Mouse (Mus musculus): ENCODE results near the gene Vps53. TPM values are rescaled to one million over a fixed set of nuclear protein-coding genes. Genes with fewer than 3 reads are reported as not detected.
A peak's percentile ranks its signal among the peaks of the same experiment; 100 is the strongest.

Gene Vps53
- polyA plus RNA-seq, 1 experiment from 2014 or later: 28.5 TPM

DNA sequence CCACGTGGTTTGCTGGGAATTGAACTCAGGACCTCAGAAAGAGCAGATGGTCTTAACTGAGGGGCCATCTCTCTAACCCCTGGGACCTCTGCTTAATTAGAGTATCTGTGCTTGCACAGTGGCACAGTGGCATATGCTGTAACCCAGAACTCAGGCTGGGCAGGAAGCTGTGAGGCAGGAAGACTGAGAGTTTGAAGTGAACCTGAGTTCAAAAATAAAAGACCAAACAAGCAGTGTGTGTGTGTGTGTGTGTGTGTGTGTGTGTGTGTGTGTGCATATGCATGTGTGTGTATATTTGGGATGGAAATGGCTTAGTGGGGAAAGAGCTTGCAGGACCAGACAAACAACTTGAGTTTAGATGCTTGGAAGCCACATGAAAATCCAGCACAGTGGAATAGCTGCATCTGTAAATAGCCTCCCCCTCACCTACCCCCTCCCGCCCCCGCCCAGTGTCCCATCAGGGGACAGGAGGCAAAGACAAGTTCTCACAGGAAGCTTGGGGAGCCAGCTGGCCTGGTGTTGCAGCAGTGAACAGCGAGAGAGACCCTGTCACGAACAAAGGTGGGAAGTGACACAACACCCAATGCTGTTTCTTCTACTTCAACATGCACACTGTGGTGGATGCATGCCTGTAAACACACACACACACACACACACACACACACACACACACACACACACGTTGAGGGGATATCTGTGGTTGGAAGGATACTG, 141.7 kb downstream of the Vps53 start:
- TF ChIP-seq EP300 (IDR thresholded peaks at IDR 0.05): no peak
- no peak for TF ChIP-seq CTCF (IDR thresholded peaks at IDR 0.05)
- H3K36me3 ChIP-seq (ENCODE audit: insufficient read depth, low read length): no peaks in the 10 kb centered on the region
- H3K4me2 ChIP-seq (replicated peaks; ENCODE audit: low read depth, low read length): no peak overlapping the region
- 0 out of 2 replicates have a peak, but pooled peaks cover 3% of the 10 kb centered on the region for H3K4me1 ChIP-seq (ENCODE audit: insufficient read depth, low read depth, low read length)
- 30% methylated on average over 6 of the region's 6 CpGs for WGBS
- H3K9me3 ChIP-seq (ENCODE audit: low read length): no peaks in the 10 kb centered on the region
- ATAC-seq (peak; percentile 31), DNase-seq (ENCODE audit: low spot score) (no peak)
- H3K27me3 ChIP-seq (replicated peaks; ENCODE audit: insufficient read depth, low read length): no peaks in the 10 kb centered on the region
- no peak overlapping the region for H3K4me3 ChIP-seq (ENCODE audit: low read depth, low read length)
- no peak overlapping the region for H3K27ac ChIP-seq (ENCODE audit: low read length)
- H3K9ac ChIP-seq (replicated peaks; ENCODE audit: low read depth): no peak overlapping the region

GRCm38 (mm10) chr11:76035182-76035581, 144.3 kb downstream of the Vps53 start:
- H3K4me2 ChIP-seq (replicated peaks; ENCODE audit: low read depth, low read length): no peak overlapping the region
- TF ChIP-seq EP300 (IDR thresholded peaks at IDR 0.05) (no peak), CTCF (IDR thresholded peaks at IDR 0.05) (no peak)
- ATAC-seq (no peak), DNase-seq (ENCODE audit: low spot score) (no peak)
- H3K4me3 ChIP-seq (ENCODE audit: low read depth, low read length): no peak overlapping the region
- 84% methylated on average over 8 of the region's 8 CpGs for WGBS
- H3K27ac ChIP-seq (ENCODE audit: low read length): no peak overlapping the region
- 0 out of 2 replicates have a peak, but pooled peaks cover 3% of the 10 kb centered on the region for H3K4me1 ChIP-seq (ENCODE audit: insufficient read depth, low read depth, low read length)
- no peaks in the 10 kb centered on the region for H3K27me3 ChIP-seq (replicated peaks; ENCODE audit: insufficient read depth, low read length)
- no peaks in the 10 kb centered on the region for H3K9me3 ChIP-seq (ENCODE audit: low read length)
- H3K9ac ChIP-seq (replicated peaks; ENCODE audit: low read depth): no peak overlapping the region
- H3K36me3 ChIP-seq (ENCODE audit: insufficient read depth, low read length): no peaks in the 10 kb centered on the region

DNA sequence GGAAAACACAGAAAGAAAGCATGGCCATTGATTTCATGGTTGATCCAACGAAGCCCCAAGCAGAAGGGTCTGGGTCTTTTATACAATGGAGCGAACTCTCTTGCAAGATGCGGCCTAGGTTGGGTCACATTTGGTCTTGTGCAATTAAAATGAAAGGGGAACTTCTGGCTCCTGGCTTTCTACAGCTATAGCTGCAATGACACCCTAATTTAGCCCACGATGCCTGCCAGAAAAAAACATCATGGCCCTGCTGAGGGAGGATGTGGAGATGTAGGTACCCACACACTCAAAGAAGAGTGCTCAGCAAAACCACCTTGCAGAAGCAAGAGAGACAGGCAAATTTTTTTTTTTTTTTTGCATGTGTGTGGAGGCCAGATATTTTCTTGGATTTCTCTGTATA, 145.6 kb downstream of the Vps53 start:
- ATAC-seq: no peak
- DNase-seq (ENCODE audit: low spot score): no peak
- 79% methylated on average over 4 of the region's 4 CpGs for WGBS

GRCm38 (mm10) chr11:76033359-76033758, 146.1 kb downstream of the Vps53 start:
- ATAC-seq: peak; percentile 83
- Histone ChIP-seq H3K9ac (replicated peaks; ENCODE audit: low read depth) (no peak overlapping the region), H3K4me2 (replicated peaks; ENCODE audit: low read depth, low read length) (no peak overlapping the region), H3K9me3 (ENCODE audit: low read length) (no peaks in the 10 kb centered on the region), H3K36me3 (ENCODE audit: insufficient read depth, low read length) (no peaks in the 10 kb centered on the region), H3K27ac (ENCODE audit: low read length) (0 out of 2 replicates have a peak overlapping the region, but pooled peaks have one; percentile 38), H3K4me1 (ENCODE audit: insufficient read depth, low read depth, low read length) (0 out of 2 replicates have a peak, but pooled peaks cover 3% of the 10 kb centered on the region), H3K4me3 (ENCODE audit: low read depth, low read length) (no peak overlapping the region), H3K27me3 (replicated peaks; ENCODE audit: insufficient read depth, low read length) (no peaks in the 10 kb centered on the region)
- peak; percentile 78 for TF ChIP-seq EP300 (IDR thresholded peaks at IDR 0.05)
- no peak for TF ChIP-seq CTCF (IDR thresholded peaks at IDR 0.05)
- peak; percentile 89 for DNase-seq (ENCODE audit: low spot score)
- 63% methylated on average over 6 of the region's 6 CpGs for WGBS

More for the DNA sequence above, 145.6 kb downstream of the Vps53 start:
- Histone ChIP-seq H3K9me3 (ENCODE audit: low read length) (no peaks in the 10 kb centered on the region), H3K4me2 (replicated peaks; ENCODE audit: low read depth, low read length) (no peak overlapping the region), H3K9ac (replicated peaks; ENCODE audit: low read depth) (no peak overlapping the region), H3K4me1 (ENCODE audit: insufficient read depth, low read depth, low read length) (0 out of 2 replicates have a peak, but pooled peaks cover 3% of the 10 kb centered on the region), H3K27me3 (replicated peaks; ENCODE audit: insufficient read depth, low read length) (no peaks in the 10 kb centered on the region), H3K27ac (ENCODE audit: low read length) (0 out of 2 replicates have a peak overlapping the region, but pooled peaks have one; percentile 38), H3K4me3 (ENCODE audit: low read depth, low read length) (no peak overlapping the region), H3K36me3 (ENCODE audit: insufficient read depth, low read length) (no peaks in the 10 kb centered on the region)
- TF ChIP-seq EP300 (IDR thresholded peaks at IDR 0.05) (no peak), CTCF (IDR thresholded peaks at IDR 0.05) (no peak)

DNA sequence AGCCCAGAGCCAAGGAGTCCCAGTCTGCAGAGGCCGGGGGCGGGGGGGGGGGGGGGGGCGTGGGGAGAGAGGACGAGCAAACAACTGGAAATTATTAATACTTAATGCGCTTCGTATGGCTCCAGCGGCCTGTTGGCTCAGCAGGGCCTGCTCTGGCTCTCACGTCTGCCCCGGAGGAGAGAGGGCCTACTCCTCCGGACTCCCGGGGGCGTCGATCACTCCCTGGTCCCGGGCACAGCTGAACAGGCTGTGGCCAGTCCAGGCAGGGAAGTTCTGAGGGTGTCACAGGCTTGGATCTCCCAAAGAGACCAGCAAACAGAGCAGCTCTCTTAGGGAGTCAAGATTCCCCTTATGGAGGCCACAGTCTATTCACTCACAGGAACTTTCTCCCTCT, 151.4 kb downstream of the Vps53 start:
- Histone ChIP-seq H3K9me3 (ENCODE audit: low read length) (no peaks in the 10 kb centered on the region), H3K4me3 (ENCODE audit: low read depth, low read length) (peak overlapping the region; percentile 94), H3K27ac (ENCODE audit: low read length) (peak overlapping the region; percentile 57; the same call in 1 of the 2 replicates), H3K36me3 (ENCODE audit: insufficient read depth, low read length) (peaks cover 6% of the 10 kb centered on the region; the same call in 1 of the 2 replicates), H3K4me2 (replicated peaks; ENCODE audit: low read depth, low read length) (peak overlapping the region; percentile 94), H3K9ac (replicated peaks; ENCODE audit: low read depth) (0 out of 2 replicates have a peak overlapping the region, but pooled peaks have one; percentile 48), H3K27me3 (replicated peaks; ENCODE audit: insufficient read depth, low read length) (no peaks in the 10 kb centered on the region), H3K4me1 (ENCODE audit: insufficient read depth, low read depth, low read length) (peaks cover 9% of the 10 kb centered on the region; the same call in 1 of the 2 replicates)
- ATAC-seq: peak; percentile 18; the same call in 1 of the 2 replicates
- 2% methylated on average over 8 of the region's 14 CpGs for WGBS
- no peak for TF ChIP-seq CTCF (IDR thresholded peaks at IDR 0.05)
- no peak for TF ChIP-seq EP300 (IDR thresholded peaks at IDR 0.05)
- DNase-seq (ENCODE audit: low spot score): no peak

- Histone ChIP-seq H3K27me3 (replicated peaks; ENCODE audit: insufficient read depth, low read length) (no peaks in the 10 kb centered on the region), H3K4me2 (replicated peaks; ENCODE audit: low read depth, low read length) (peak within 1 kb of the TSS; percentile 94), H3K4me3 (ENCODE audit: low read depth, low read length) (peak within 1 kb of the TSS; percentile 94), H3K9ac (replicated peaks; ENCODE audit: low read depth) (peak within 1 kb of the TSS; percentile 88), H3K27ac (ENCODE audit: low read length) (peak within 1 kb of the TSS; percentile 85), H3K4me1 (ENCODE audit: insufficient read depth, low read depth, low read length) (peaks cover 9% of the 10 kb centered on the region; the same call in 1 of the 2 replicates), H3K9me3 (ENCODE audit: low read length) (no peaks in the 10 kb centered on the region), H3K36me3 (ENCODE audit: insufficient read depth, low read length) (peaks cover 6% of the 10 kb centered on the region; the same call in 1 of the 2 replicates)
- DNase-seq (ENCODE audit: low spot score): peak; percentile 95
- WGBS: under 1% methylated on average over 51 of the region's 112 CpGs
- no peak for TF ChIP-seq EP300 (IDR thresholded peaks at IDR 0.05)
- peak; percentile 65 for TF ChIP-seq CTCF (IDR thresholded peaks at IDR 0.05)
- ATAC-seq: peak; percentile 97
Observed at GRCm38 (mm10) chr11:76027139-76028071, 152.0 kb downstream of the Vps53 start, which contains the start of gene Rflnb. Gene Rflnb (minus strand): TSS chr11:76027782.
